Mouse (Mus musculus) neural tube, embryonic 11.5 days (tissue): ENCODE measurements at regions not wholly inside any gene's neighbourhood (a gene's known extent, or its start where the extent isn't known, plus 50 kb on each side); places are given as distances from the start of the nearest gene placed in this dataset.

Experiments used
- ATAC-seq: fragments of 200-750 bp; cut with Nextera tagmentation; 2 replicates; pipeline ENCODE4 v1.8.0; 2017; ENCODE audit warnings: moderate number of reproducible peaks, mild to moderate bottlenecking, moderate TSS enrichment, moderate library complexity; ENCODE audit not compliant: insufficient read depth, low FRiP score, low TSS enrichment
- DNase-seq: peaks from one replicate; pipeline ENCODE4 v3.0.0-alpha.2; 2015; ENCODE audit warnings: low spot score
- H3K27ac ChIP-seq: fragments of 300-500 bp; sonication (generic); 2 replicates; pipeline ENCODE4 v1.5.1; 2014; ENCODE audit warnings: low read depth, mild to moderate bottlenecking, low read length
- H3K27me3 ChIP-seq: fragments of 300-500 bp; sonication (generic); 2 replicates; pipeline ENCODE4 v1.6.1; 2014; ENCODE audit warnings: mild to moderate bottlenecking, low read length, mixed read lengths; ENCODE audit not compliant: control insufficient read depth, insufficient read depth
- H3K36me3 ChIP-seq: fragments of 300-500 bp; sonication (generic); 2 replicates; pipeline ENCODE4 v1.6.1; 2014; ENCODE audit warnings: mild to moderate bottlenecking, low read length, moderate library complexity, mixed read lengths; ENCODE audit not compliant: control insufficient read depth, insufficient read depth
- H3K4me1 ChIP-seq: fragments of 300-500 bp; sonication (generic); 2 replicates; pipeline ENCODE4 v1.6.1; 2014; ENCODE audit warnings: low read length, mixed read lengths; ENCODE audit not compliant: control insufficient read depth, insufficient read depth
- H3K4me2 ChIP-seq: fragments of 300-500 bp; sonication (generic); 2 replicates; pipeline ENCODE4 v1.6.1; 2014; ENCODE audit warnings: low read depth, mild to moderate bottlenecking, moderate library complexity
- H3K4me3 ChIP-seq: fragments of 300-500 bp; sonication (generic); 2 replicates; pipeline ENCODE4 v1.5.1; 2014; ENCODE audit warnings: low read depth, low read length
- H3K9ac ChIP-seq: fragments of 300-500 bp; sonication (generic); 2 replicates; pipeline ENCODE4 v1.6.1; 2014; ENCODE audit warnings: mild to moderate bottlenecking, low read length
- H3K9me3 ChIP-seq: fragments of 300-500 bp; sonication (generic); 2 replicates; pipeline ENCODE4 v1.6.1; 2016; ENCODE audit warnings: low read length; ENCODE audit not compliant: control insufficient read depth
- WGBS: fragments of 180-500 bp; shearing (Covaris S2); extraction: QIAGEN DNeasy Blood & Tissue Kit; methylation state at CpG from one replicate; pipeline ENCODE4 v1.1.7; 2014; 5-methylcytosine and 5-hydroxymethylcytosine counted together

DNA sequence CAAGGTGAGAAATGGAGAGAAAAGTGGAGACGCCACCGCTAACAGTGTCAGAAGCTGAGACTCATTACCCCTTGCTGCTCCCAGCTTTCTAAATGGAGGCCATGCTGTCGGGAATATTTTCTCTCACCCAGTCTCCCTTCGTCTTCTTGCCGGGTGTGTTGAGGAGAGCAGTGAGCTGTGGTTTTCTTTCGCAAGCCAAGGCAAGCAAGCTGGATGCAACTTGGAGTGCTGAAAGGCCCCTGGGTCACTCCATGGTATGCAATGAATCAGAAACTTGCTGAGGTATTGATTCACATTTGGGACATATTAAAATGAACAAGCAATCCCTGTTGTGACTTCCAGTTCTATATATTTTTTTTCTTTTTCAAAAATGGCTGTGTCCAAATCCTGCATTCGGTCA, 308.8 kb upstream of the Sox9 start:
- no peak overlapping the region for H3K27ac ChIP-seq
- H3K9ac ChIP-seq: no peak overlapping the region
- DNase-seq (no peak), ATAC-seq (no peak)
- H3K4me3 ChIP-seq: no peak overlapping the region
- no peak overlapping the region for H3K4me2 ChIP-seq
- no peaks in the 10 kb centered on the region for H3K9me3 ChIP-seq
- 88% methylated on average over 7 of the region's 7 CpGs for WGBS
- H3K36me3 ChIP-seq: no peaks in the 10 kb centered on the region
- H3K27me3 ChIP-seq: no peaks in the 10 kb centered on the region
- H3K4me1 ChIP-seq: no peaks in the 10 kb centered on the region

DNA sequence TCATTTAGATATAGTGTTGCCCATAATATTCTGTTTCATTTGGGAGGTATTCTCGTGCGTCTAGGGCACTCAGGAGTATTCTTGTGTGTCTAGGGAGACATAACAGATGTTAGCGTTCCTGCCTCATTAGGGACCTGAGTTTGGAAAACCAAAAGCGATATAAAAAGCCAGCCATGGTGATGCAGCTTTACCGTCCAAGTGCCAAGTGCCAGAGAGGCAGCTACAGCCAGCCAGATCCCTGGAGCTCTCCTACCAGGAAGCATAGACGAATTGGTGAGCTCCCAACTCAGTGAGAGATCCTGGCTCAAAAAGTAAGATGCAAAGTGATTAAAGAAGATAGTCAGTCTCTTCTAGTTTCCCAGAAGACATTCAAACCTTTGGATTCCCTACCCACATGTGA, 308.3 kb upstream of the Sox9 start:
- Histone ChIP-seq H3K36me3 (no peaks in the 10 kb centered on the region), H3K27ac (no peak overlapping the region), H3K9ac (no peak overlapping the region), H3K27me3 (no peaks in the 10 kb centered on the region), H3K4me2 (no peak overlapping the region), H3K9me3 (no peaks in the 10 kb centered on the region), H3K4me1 (no peaks in the 10 kb centered on the region), H3K4me3 (no peak overlapping the region)
- 87% methylated on average over 6 of the region's 6 CpGs for WGBS
- no peak for DNase-seq
- ATAC-seq: no peak

- 73% methylated on average over 11 of the region's 11 CpGs for WGBS
- H3K9me3 ChIP-seq: no peaks in the 10 kb centered on the region
- DNase-seq (no peak), ATAC-seq (no peak)
- H3K27ac ChIP-seq: no peak overlapping the region
- H3K27me3 ChIP-seq: no peaks in the 10 kb centered on the region
- no peak overlapping the region for H3K4me2 ChIP-seq
- 0 out of 2 replicates have a peak, but pooled peaks cover 2% of the 10 kb centered on the region for H3K4me1 ChIP-seq
- H3K4me3 ChIP-seq: no peak overlapping the region
- H3K36me3 ChIP-seq: no peaks in the 10 kb centered on the region
- H3K9ac ChIP-seq: no peak overlapping the region
These were observed 301.7 kb upstream of the Sox9 start for GRCm38 (mm10) chr11:112480360-112480759.

DNA sequence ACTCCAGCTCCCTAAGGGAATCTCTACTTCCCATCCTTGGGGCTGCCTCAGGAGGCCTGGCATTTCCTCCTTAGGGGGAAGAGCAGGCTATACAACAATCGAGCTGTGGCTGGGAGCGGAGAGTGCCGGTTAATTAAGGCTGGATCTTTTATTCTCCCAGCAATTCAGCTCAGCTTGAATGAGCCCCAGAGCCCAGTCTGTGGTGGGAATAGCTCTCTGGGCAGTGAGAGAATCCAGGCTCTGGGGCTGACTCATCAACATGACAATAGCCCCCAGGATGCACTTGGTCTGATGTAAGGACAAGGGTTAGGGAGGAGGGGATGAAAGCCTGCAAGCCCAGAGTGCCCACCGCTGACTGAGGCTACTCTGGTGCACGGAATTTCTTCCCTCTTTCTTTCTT, 280.2 kb upstream of the Sox9 start:
- Histone ChIP-seq H3K4me3 (no peak overlapping the region), H3K4me2 (no peak overlapping the region), H3K27ac (no peak overlapping the region), H3K27me3 (no peaks in the 10 kb centered on the region), H3K9me3 (no peaks in the 10 kb centered on the region), H3K9ac (no peak overlapping the region), H3K4me1 (no peaks in the 10 kb centered on the region), H3K36me3 (no peaks in the 10 kb centered on the region)
- peak; percentile 75 for DNase-seq
- 3% methylated on average over 5 of the region's 5 CpGs for WGBS
- ATAC-seq: peak; percentile 98

GRCm38 (mm10) chr11:112519076-112519475, 262.9 kb upstream of the Sox9 start:
- Histone ChIP-seq H3K36me3 (no peaks in the 10 kb centered on the region), H3K27ac (no peak overlapping the region), H3K9me3 (no peaks in the 10 kb centered on the region), H3K27me3 (no peaks in the 10 kb centered on the region), H3K4me3 (no peak overlapping the region), H3K4me2 (no peak overlapping the region), H3K9ac (no peak overlapping the region), H3K4me1 (no peaks in the 10 kb centered on the region)
- ATAC-seq (no peak), DNase-seq (no peak)
- WGBS: 79% methylated on average over 8 of the region's 8 CpGs

DNA sequence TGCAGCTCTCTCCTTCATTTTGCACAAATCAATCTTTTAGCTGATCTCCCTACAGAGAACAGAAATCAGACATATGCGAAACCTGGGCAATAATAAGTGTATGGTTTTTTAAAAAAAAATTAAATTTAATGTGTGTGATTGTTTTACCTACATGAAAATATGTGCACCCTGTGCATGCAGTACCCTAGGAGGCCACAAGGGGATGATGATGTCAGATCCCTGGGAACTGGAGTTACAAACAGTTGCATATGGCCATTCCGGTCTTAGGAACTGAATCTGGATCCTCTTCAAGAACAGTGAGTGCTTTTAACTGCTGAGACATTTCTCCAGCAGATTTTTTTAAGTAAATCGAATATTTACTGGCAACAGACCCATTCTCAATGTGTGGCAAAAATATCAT, 257.0 kb upstream of the Sox9 start:
- Histone ChIP-seq H3K27me3 (no peaks in the 10 kb centered on the region), H3K4me2 (no peak overlapping the region), H3K9me3 (no peaks in the 10 kb centered on the region), H3K27ac (no peak overlapping the region), H3K9ac (no peak overlapping the region), H3K36me3 (no peaks in the 10 kb centered on the region), H3K4me3 (no peak overlapping the region), H3K4me1 (no peaks in the 10 kb centered on the region)
- DNase-seq: no peak
- WGBS: 92% methylated on average over 3 of the region's 3 CpGs
- no peak for ATAC-seq

GRCm38 (mm10) chr11:112542573-112542972, 239.5 kb upstream of the Sox9 start:
- Histone ChIP-seq H3K4me2 (no peak overlapping the region), H3K27ac (no peak overlapping the region), H3K9ac (no peak overlapping the region), H3K4me3 (no peak overlapping the region), H3K9me3 (no peaks in the 10 kb centered on the region), H3K36me3 (no peaks in the 10 kb centered on the region), H3K27me3 (no peaks in the 10 kb centered on the region), H3K4me1 (no peaks in the 10 kb centered on the region)
- WGBS: 41% methylated on average over 6 of the region's 6 CpGs
- DNase-seq: no peak
- ATAC-seq: no peak

GRCm38 (mm10) chr11:112543473-112543872, 238.6 kb upstream of the Sox9 start:
- Histone ChIP-seq H3K36me3 (no peaks in the 10 kb centered on the region), H3K4me1 (no peaks in the 10 kb centered on the region), H3K9ac (no peak overlapping the region), H3K4me3 (no peak overlapping the region), H3K4me2 (no peak overlapping the region), H3K9me3 (no peaks in the 10 kb centered on the region), H3K27me3 (no peaks in the 10 kb centered on the region), H3K27ac (no peak overlapping the region)
- DNase-seq: no peak
- WGBS: 76% methylated on average over 6 of the region's 6 CpGs
- ATAC-seq: no peak

- H3K27me3 ChIP-seq: no peaks in the 10 kb centered on the region
- no peaks in the 10 kb centered on the region for H3K36me3 ChIP-seq
- H3K9ac ChIP-seq: no peak overlapping the region
- H3K4me3 ChIP-seq: no peak overlapping the region
- no peaks in the 10 kb centered on the region for H3K9me3 ChIP-seq
- H3K4me1 ChIP-seq: no peaks in the 10 kb centered on the region
- H3K4me2 ChIP-seq: no peak overlapping the region
- no peak for DNase-seq
- ATAC-seq: no peak
- 70% methylated on average over 7 of the region's 7 CpGs for WGBS
- H3K27ac ChIP-seq: no peak overlapping the region
These were observed 236.6 kb upstream of the Sox9 start for GRCm38 (mm10) chr11:112545231-112546010.
